Mouse (Mus musculus) brain, adult 2 months (tissue): ENCODE measurements at regions not wholly inside any gene's neighbourhood (a gene's known extent, or its start where the extent isn't known, plus 50 kb on each side); places are given as distances from the start of the nearest gene placed in this dataset.
A peak's percentile ranks its signal among the peaks of the same experiment; 100 is the strongest.

ENCODE experiments used
- DNase-seq: peaks from one replicate; pipeline ENCODE4 v3.0.0; 2011; ENCODE audit warnings: low read depth, low spot score

- no peak for DNase-seq
Observed at GRCm38 (mm10) chr1:43247609-43248008, 50.8 kb upstream of the Fhl2 start.

DNA sequence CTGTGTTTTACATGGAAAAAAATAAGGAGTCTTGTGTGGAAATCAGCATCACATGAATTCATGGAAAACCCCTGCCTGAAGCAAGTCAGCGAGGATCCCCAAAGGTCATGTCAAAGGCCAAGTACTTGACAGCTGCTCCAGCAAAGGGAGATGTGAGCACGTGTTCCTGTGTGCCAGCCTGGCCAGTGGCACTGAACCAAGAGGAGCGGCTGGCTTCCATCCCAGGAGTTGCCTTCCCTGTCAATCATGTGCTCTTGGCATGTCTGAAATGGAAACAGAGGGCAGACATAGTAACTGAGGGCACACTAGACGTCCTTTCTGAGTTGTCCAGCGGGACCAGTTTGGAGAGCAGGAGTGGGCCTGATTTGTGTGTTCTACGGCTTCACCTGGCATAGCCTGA is 53.5 kb upstream of the Fhl2 start:
- DNase-seq: no peak

GRCm38 (mm10) chr1:43251356-43251755 is 54.6 kb upstream of the Fhl2 start:
- DNase-seq: no peak

GRCm38 (mm10) chr1:43254129-43254528 is 57.3 kb upstream of the Fhl2 start:
- DNase-seq: no peak

GRCm38 (mm10) chr1:43256078-43256477 is 59.3 kb upstream of the Fhl2 start:
- DNase-seq: no peak

DNA sequence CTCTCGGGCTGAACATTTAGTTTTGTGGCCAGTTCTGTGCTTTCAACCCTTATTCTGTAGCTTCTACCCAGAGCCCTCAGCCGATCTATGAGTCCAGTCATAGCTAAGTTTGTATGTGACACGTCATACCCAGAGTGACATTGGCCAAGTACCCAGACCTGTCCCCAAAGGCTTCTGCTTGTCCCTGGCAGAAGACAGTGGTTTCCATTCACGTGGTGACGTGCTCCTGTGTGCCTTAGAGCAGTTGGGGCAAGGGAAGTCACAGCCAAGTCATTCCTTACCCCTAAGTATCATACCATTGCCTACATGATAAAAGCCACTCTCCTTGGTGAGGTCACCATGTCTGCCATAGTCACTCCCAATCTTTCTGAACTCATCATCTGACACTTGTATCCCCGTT is 61.1 kb upstream of the Fhl2 start:
- DNase-seq: no peak

GRCm38 (mm10) chr1:43259841-43260240 is 63.1 kb upstream of the Fhl2 start:
- DNase-seq: no peak

DNA sequence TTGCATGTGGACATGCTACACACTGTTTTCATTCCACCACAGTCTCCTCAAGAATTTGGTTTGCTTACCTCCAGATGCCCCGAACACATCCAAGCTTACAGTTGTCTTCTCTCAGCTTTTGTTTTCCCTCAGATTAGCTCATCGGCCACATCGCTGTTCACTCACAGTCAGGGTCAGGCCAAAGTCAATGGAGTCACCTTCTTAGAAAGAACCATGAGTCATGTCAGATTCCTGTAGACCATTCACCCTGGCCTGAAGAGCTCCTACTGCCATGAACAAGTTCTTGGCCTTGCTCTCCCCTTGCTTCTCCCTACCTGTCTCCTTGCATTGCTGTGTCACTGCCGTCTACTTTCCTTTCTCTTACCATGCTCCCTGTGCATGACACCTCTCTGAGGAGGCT is 63.7 kb upstream of the Fhl2 start:
- no peak for DNase-seq

- peak; percentile 76 for DNase-seq
Observed at GRCm38 (mm10) chr1:43264407-43264889, 67.7 kb upstream of the Fhl2 start.

GRCm38 (mm10) chr1:43265699-43266455 is 69.1 kb upstream of the Fhl2 start:
- no peak for DNase-seq

DNA sequence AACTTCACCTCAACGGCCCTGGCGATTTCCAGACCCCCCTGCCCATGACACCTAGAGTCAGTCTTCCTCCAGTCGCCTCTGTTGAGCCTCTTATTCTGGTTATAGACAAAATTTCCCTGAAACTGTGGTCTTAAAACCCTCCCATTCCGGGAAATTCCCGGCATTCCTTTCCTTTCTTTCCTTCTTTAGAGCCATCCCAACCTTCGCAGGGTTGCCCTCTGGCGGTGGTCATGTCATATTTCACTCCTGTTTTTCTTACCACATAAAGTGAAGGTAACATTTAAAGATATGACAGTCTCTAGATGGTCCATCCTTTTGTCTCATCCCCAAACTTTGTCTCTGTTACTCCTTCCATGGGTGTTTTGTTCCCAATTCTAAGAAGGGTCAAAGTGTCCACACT is 72.9 kb upstream of the Fhl2 start:
- peak; percentile 22 for DNase-seq

DNA sequence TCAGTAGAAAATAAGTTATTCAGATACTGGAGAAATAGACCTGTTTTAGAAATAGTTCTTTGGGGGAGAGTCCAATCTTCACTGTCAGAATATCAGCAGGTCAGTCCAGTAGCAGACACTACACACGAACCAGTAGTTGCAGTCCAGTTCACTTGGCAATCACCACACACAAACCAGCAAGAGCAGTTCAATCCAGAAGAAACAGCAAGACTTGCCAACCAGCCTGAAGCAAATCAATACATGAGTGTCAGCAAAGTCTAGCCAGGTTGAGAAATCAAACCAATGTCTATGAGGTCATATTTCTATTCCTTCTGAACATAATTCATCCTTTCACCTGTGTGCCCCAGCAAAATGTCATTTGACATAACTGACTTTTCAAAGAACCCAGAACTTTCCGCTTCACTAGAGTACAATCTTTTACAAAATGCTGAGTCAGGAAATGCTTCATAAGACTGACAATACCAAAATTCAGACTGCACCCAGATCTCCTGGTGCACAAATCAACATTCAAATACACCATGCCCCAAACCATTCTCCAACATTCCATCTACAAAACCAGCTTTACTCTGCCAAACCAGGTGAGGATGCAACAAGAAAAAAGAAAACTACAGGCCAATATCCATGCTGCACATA is 76.6 kb upstream of the Fhl2 start:
- DNase-seq: no peak

- no peak for DNase-seq
Observed at GRCm38 (mm10) chr1:43291736-43292135, 95.0 kb upstream of the Fhl2 start.

GRCm38 (mm10) chr1:43292561-43292960 is 95.8 kb upstream of the Fhl2 start:
- no peak for DNase-seq

DNA sequence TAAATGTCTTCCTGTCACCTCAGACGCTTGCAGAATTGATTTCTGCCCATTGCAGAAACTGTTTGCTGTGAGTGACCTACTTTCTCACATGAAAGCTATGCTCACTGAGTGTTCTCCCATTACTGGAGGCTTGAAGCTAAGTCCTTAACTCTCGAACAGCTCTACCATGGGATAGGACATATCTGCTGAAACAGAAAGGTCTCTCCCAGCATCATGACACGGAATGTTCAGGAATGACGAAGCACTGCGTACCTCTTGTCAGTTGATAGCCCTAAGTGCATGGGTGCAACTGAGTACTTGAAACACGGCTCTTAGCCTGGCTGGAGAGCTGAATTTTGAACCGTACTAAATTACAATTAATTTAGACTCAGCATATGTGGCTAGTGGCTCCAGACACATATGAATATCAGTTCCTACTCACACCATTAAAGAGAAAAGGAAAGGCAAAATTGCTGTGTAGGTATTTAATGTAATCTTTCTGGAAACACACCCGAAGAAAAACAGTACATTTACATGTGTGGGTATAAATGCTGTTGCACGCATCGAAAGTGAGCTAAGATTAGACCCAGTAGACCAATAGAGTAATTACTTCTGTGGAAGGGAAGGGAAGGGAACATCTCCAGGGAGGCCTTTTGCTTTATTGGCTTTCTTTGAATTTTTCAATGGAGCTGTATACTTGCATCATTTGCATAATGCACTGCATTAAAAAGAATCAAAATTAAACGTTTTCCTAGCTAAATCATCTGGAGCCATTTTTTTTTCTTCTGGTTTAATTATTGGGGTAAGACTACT is 97.6 kb upstream of the Fhl2 start:
- peak; percentile 18 for DNase-seq

- no peak for DNase-seq
Observed at GRCm38 (mm10) chr1:43297579-43297978, 100.8 kb upstream of the Fhl2 start.

- no peak for DNase-seq
Observed at GRCm38 (mm10) chr1:43298746-43299145, 102.0 kb upstream of the Fhl2 start.

- DNase-seq: peak; percentile 85
Observed at GRCm38 (mm10) chr1:43299490-43300302, 102.9 kb upstream of the Fhl2 start.

GRCm38 (mm10) chr1:43300676-43301075 is 103.9 kb upstream of the Fhl2 start:
- DNase-seq: no peak

- DNase-seq: no peak
Observed at GRCm38 (mm10) chr1:43301866-43302571, 105.2 kb upstream of the Fhl2 start.

DNA sequence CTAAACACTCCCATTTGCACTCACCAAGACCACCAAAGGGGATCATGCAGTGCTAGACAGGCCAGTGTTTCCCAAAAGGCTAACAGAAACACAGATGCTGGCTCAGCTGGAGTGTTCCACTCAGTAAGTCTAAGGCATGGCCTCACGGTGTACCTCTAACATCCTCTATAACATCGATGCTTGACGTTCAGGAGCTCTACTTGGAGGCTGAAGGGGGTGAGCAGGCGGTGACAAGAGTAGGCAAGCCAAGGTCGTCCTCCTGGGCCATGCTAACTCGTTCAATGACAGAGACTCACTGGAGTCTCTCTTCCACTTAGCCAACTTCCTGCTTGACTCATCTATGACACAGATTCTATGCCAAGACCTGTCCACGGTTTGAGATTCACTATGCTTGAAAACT is 105.9 kb upstream of the Fhl2 start:
- DNase-seq: no peak
